Mouse (Mus musculus) gastrocnemius, adult 2 months (tissue): ENCODE measurements around the gene Nol9. TPM values are rescaled to one million over a fixed set of nuclear protein-coding genes. Genes with fewer than 3 reads are reported as not detected.
A peak's percentile ranks its signal among the peaks of the same experiment; 100 is the strongest.

Experiments
- DNase-seq: peaks from one replicate; pipeline ENCODE4 v3.0.0; 2022
- H3K27ac ChIP-seq: fragments of 200-600 bp; 2 replicates; pipeline ENCODE4 v1.8.1; 2022; ENCODE audit warnings: mild to moderate bottlenecking
- H3K4me3 ChIP-seq: fragments of 200-600 bp; 2 replicates; pipeline ENCODE4 v1.8.1; 2022; ENCODE audit warnings: mild to moderate bottlenecking, moderate library complexity
- CTCF ChIP-seq: fragments of 200-600 bp; IDR thresholded peaks from 2 replicates; pipeline ENCODE4 v1.8.1; 2022; ENCODE audit warnings: antibody characterized with exemption, mild to moderate bottlenecking, moderate library complexity
- intact Hi-C: fragments of 180-260 bp; cut with DNase I; formaldehyde crosslinking; loops from one replicate; pipeline ENCODE4 v1.15.1; 2025
- long read RNA-seq, 2 experiments: library from polyadenylated mRNA; stranded (forward); transcript quantifications; one replicate each; pipeline ENCODE4 v2.0.0; 2021
- total RNA-seq, 2 experiments: library from RNA; stranded (reverse); gene quantifications; 2 replicates each; pipeline ENCODE4 v1.2.3; 2021

Gene Nol9
- total RNA-seq: 10 to 100 TPM; 10.6 to 11.7 TPM
- long read RNA-seq, experiment 1, transcript Nol9-201 (12 exons, 3,722 nt): major isoform, 36 of 41 reads
- long read RNA-seq, experiment 1, partial matches to known transcripts: 2 of 41 reads
- long read RNA-seq, experiment 1, other reads (novel, unspliced or antisense): 0 of 41 reads
- long read RNA-seq, experiment 2, transcript Nol9-201 (12 exons, 3,722 nt): major isoform, 21 of 29 reads
- long read RNA-seq, experiment 2, partial matches to known transcripts: 1 of 29 reads
- long read RNA-seq, experiment 2, other reads (novel, unspliced or antisense): 5 of 29 reads

DNA sequence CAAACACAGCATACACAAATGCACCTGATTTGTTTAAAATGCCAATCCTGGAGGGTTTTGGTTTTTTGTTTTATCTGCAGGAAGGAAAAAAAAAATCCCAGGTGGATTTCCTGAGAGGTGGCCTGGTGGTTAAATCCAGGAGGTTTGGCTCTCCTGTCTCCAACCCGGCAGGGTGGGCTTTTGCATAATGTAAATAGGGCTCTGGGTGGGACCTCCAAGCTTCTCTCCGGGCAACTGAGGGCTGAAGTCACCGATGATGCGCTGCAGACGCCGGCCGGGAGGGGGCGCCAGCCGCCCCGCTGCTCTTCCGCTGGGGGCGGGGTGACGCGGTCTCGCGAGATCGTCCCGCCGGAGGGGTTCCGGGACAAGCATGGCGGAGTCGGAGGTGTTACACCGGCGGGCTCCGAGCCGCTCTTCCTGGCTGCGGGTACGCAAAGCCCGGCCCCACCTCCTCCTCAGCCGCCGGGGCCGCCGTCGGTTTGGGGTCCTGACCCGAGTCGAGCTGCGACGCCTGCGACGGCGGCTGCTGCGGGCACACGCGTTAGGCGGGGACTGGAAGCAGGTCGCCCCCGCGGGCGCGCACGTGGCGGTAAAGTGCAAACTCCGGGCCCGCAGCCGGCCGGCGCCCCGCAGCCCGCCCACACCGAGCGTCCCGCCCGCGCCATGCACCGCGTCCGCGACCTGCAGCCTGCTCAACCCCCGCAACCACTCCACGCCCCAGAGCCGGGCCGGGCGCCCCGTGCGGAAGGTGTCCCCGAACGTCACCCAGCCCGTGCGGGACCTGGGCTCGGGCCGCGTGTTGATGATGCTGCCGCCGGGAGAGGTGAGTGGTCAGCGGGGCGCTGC lies at the start of gene Nol9:
Gene Nol9 (plus strand): TSS at position 337 of the 846 bp plus-strand sequence.
- intact Hi-C loops: loop anchor here (1.0 to 2.0 kb wide), 2 partner anchors 57 to 58 kb away; no protein-coding TSS in a partner anchor
- TF ChIP-seq CTCF: no peak; the same call in 1 of the 2 replicates
- H3K4me3 ChIP-seq: peak within 1 kb of the TSS; percentile 95
- peak within 1 kb of the TSS; percentile 95 for H3K27ac ChIP-seq
- peak; percentile 96 for DNase-seq

DNA sequence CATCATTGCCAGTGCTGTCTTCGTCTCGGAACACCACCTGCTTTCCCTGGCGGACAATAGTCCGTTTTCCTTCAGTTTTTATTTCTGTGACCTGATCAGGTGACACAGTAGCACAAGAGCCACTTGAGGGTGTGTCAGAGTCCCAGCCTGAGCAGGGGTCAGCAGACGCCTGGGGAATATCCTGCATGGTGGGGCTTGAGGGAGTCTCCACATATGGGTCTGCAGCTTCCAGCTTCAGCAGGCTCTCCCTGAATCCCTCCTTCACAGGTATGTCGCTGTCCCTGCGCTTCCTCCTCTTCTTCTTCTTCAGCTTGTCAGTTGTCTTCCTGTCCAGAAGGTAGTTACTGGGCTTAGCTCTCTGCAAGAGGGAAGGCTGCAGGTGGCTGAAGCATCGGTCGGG lies 47.0 kb upstream of the Nol9 start:
- Histone ChIP-seq H3K4me3 (no peak overlapping the region), H3K27ac (no peak overlapping the region)
- intact Hi-C loops: no loop called here
- no peak for TF ChIP-seq CTCF
- DNase-seq: no peak

DNA sequence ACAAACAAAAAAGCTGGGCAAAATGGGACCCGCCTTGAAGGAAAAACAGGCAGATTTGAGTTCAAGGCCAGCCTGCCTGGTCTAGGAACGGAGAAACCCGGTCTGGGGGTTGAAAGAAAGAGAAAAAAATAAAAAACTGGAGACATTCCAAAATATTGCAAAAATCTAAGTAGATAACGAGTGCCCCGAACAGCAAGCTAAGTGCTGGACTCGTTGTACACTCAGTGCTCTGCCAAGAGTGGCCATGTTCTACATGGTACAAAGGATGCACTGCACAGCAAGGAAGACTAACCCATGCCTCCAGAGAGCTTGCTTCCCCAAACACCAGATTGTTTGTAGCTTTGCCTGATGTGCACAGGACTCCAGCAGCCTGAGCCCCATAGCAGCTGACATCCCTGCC lies 46.1 kb upstream of the Nol9 start:
- no peak for DNase-seq
- intact Hi-C loops: no loop called here
- H3K27ac ChIP-seq: no peak overlapping the region
- no peak for TF ChIP-seq CTCF
- H3K4me3 ChIP-seq: no peak overlapping the region

DNA sequence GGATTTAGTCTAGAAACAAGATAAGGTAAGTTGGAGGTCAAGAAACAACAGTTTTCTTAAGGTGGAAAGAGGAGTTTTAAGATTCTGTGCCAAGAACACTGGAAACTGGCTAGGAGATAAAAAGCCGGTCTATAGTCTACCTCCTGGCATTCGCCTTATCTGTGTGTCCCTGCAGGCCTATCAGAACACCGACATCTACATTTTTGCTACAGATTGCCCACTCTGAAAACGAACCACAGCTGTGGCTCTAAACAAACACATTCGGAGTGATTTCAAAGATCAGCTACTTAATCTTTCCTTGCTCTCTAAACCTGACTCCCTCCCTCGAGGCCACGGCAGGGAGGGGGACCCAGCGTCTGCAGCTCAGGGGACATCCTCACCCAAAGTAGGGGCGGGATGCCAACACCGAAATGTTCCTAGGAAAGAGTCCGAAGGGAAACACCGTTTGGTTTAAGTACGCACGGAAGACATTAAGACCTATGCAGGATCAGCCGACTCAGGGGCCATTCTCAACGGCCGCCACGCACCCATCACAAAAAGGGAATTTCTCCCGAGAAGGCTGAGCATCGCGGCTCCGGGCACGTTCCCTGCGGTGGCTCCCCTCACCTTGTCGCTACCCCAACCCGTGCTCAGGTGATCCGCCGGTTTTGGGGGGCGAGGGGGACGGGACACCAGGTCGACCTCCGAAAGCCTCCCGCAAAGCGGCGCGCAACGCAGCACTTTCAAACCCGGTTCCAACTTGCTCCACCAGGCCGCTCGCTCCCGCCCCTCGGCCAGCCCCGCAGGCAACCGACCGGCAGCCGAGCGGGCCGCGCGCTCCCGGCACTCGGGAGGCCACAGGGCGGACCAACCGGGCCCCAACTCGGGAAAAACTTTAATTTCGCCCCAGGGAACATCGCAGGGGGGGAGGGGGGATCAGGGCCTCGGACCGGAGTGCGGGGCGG lies 44.6 kb upstream of the Nol9 start:
- H3K4me3 ChIP-seq: peak overlapping the region; percentile 100
- TF ChIP-seq CTCF: no peak
- intact Hi-C loops: no loop called here
- DNase-seq: peak; percentile 62
- H3K27ac ChIP-seq: peak overlapping the region; percentile 99

DNA sequence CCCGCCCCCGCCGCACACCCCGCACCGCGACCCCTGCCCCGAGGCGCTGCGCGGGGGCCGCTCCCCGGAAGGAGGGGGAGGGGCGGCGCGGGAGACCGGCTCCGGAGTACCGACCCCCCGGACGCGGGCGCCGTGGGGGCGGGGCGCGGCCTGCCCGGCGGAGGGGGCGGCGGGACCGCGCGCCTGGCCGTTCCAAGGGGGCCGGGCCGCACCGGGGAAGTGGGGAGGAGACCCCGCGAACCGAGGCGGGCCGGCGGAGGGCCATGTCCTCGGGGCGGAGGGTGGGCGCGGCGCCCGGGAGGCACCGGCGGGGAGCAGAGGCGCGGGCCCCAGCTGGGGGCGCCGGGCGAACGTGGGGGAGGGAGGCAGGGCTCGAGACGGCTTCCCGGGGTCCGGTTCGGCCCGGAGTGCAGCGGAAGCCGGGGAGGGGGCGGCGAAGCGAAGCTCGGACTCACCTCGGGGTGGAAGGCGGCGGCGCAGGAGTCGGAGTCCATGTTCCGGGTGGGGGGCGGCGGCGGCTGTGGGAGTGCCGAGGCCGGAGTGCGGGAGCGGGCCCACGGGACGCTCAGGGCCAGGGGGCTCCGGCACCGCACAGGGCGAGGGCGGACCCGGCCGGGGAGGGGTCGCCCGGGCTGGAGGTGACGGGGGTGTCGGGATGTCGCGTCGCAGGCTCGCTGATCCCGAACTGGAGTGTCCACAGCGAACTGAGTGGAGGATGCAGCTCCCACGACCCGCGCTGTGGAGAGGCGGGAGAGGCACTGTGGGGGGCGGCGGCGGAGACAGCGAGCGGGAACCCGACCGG lies 43.5 kb upstream of the Nol9 start:
- peak overlapping the region; percentile 99 for H3K27ac ChIP-seq
- no peak for TF ChIP-seq CTCF
- DNase-seq: peak; percentile 55
- intact Hi-C loops: loop anchor here (1.0 kb wide), 1 partner anchor 13 kb away; the partner anchor contains the start of gene Klhl21
- peak overlapping the region; percentile 100 for H3K4me3 ChIP-seq

DNA sequence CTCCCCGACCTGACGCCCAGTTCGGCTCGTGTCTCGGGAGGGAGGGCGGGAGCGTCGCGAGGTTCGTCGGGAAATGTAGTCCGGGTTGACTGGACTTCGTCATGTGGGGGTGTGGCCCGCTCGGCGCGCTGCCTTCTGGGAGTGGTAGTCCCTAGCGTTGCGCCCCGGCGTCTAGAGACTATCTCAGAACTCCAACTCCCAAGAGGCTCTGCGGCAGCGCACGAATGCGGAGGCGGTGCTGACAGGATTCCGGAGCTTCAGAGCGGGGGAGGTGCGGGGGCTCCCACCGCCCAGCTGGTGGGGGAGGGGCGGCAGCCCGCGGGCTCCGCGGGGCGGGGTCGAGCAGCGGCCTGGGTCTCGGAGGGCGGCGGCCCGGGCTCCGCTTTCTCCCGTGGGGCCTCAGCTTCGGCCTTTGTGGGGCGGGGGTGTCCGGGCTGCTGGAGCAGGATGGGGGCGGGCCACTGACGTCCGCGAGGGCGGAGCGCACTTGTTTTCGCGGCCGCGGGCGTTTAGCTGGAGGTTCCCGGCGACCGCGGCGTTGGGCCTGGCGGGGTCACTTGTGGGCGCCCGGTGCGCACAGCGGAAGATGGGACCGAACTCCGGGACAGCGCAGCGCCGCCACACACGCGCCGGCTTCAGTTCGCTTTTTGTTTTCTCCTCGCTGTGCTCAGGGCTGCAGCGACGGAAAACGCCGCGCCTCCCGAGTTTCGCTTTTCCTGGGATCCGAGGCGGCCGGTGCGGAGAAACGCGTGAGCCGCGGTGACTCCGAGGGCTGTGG lies 42.8 kb upstream of the Nol9 start, which contains the start of gene Phf13:
Gene Phf13 (minus strand): TSS at position 86 of the 778 bp plus-strand sequence.
- peak; percentile 100 for DNase-seq
- Histone ChIP-seq H3K27ac (peak within 1 kb of the TSS; percentile 99), H3K4me3 (peak within 1 kb of the TSS; percentile 100)
- TF ChIP-seq CTCF: no peak
- intact Hi-C loops: loop anchor here (1.0 kb wide), 1 partner anchor 12 kb away; the partner anchor contains the start of gene Klhl21

DNA sequence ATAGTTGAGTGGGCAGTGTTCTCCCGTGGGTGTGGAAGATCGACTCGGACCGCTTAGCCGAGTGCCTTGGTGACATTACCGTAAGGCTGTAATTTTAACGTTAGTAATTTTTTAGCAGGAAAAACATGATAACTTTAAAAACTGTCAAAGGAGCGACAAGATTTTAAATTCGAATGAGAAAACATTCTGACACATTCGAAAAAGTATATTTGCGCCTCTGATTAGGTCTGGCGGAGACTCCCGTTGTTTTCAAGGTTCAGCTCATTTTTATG lies 42.2 kb upstream of the Nol9 start:
- Histone ChIP-seq H3K4me3 (peak overlapping the region; percentile 100), H3K27ac (peak overlapping the region; percentile 99)
- TF ChIP-seq CTCF: no peak
- intact Hi-C loops: loop anchor here (1.0 kb wide), 1 partner anchor 11 kb away; the partner anchor contains the start of gene Klhl21
- DNase-seq: no peak

DNA sequence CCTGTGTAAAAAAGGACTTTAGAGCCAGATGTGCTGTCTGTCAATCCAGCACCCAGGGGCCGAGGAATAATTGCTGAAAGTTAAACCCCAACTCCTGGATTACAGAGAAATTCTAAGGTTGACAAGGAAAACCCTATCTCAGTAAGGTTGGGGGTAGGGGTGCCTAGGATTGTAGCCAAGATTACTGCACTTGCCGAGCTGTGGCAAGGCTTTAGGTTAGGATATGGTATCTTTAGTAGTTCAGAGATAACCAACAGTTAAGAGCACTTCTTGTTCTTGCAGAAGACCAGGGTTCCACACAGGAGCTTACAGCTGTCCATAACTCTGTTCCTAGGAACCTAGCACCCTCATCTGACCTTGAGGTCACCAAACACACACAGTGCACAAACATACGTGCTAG lies 41.4 kb upstream of the Nol9 start:
- no peak for TF ChIP-seq CTCF
- H3K27ac ChIP-seq: peak overlapping the region; percentile 99
- peak overlapping the region; percentile 100 for H3K4me3 ChIP-seq
- DNase-seq: no peak
- intact Hi-C loops: no loop called here

DNA sequence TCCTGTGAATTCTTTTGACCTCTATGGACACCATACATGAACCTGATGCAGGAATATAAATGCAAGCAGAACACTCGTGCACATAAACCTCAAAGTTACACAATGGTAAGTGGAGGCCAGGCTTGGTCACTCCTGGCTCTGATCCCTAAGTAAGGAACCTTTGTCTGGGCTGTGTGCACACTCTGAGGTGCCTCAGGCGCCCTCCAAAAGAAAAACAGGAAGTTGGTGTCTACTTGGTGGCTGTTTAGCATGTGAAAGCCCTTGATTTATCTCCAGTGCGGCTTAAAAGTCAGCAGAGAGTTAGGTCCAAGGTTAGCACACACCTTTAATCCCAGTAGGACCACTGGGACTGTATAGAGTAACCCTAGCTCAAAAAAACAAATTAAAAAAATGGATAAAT lies 39.6 kb upstream of the Nol9 start:
- intact Hi-C loops: no loop called here
- Histone ChIP-seq H3K4me3 (no peak overlapping the region), H3K27ac (peak overlapping the region; percentile 99)
- DNase-seq: no peak
- no peak for TF ChIP-seq CTCF

DNA sequence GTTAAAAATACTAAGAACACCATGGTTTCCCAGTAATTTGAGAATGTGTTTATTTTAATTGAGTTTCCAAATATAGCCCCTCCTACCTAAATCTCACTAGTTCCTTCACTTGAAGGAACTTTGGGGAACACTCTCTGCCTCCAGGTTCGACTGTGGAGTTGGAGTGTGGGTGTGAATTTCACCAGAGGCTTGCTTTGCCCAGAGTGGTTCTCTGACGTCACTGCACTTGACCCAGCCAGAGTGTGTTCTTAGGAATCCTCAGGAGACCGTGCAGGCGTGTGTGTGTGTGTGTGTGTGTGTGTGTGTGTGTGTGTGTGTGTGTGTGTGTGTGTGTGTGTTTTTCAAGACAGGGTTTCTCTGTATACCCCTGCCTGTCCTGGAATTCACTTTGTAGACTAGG lies 38.2 kb upstream of the Nol9 start:
- intact Hi-C loops: no loop called here
- DNase-seq: peak; percentile 70
- H3K4me3 ChIP-seq: no peak overlapping the region
- H3K27ac ChIP-seq: peak overlapping the region; percentile 72
- TF ChIP-seq CTCF: no peak

DNA sequence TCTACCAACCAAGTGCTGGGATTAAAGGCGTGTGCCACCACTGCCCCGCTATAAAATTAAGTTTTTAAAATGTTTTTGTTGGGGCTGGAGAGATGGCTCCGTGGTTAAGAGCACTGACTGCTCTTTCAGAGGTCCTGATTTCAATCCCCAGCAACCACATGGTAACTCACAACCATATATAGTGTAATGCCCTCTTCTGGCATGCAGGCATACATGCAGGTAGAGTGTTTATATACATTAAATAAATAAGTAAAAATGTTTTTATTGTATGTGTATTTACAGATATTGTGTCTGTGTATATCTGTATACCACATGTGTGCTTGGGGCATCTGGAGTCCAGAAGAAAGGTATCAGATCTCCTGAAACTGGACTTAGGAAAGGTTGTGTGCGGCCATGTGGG lies 37.8 kb upstream of the Nol9 start:
- DNase-seq: no peak
- TF ChIP-seq CTCF: no peak
- no peak overlapping the region for H3K27ac ChIP-seq
- no peak overlapping the region for H3K4me3 ChIP-seq
- intact Hi-C loops: no loop called here
